Mouse (Mus musculus): ENCODE measurements at regions not wholly inside any gene's neighbourhood (a gene's known extent, or its start where the extent isn't known, plus 50 kb on each side); places are given as distances from the start of the nearest gene placed in this dataset.

DNA sequence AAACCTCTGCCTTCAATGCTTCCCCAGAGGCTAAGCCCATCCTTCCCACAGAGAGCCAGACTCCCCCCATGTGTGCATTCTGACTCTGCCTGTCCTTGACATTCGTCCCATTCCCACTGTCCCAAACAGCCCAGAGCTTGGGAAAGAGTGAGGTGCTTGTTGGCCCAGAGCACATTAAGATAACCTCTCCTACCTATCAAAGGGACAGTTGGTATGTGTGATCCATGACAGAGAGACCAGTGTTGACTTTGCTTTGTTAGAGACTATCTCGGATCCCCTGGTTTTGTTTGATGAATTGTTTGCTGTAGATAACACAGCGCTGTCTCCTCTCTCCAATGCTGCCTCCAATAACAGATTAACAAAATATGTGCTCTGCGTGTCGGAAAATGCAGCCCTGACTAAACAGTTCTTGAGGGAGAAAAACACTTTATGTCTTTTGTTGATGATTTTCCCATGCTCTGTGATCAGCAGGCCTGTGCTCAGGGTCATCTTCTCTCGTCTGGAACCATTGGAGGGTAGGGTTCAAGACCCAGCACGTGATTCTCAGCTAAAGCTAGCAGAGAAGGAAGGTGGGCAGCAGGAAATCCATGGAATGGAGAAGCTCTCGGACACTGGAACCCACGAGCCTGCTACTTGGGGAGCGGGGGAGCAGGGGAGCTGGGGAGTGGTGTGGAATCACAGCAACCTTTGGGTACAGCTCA, 217.2 kb upstream of the Clint1 start:
- TF ChIP-seq CTCF (IDR thresholded peaks at IDR 0.05; ENCODE audit: borderline replicate concordance, extremely low read depth, insufficient read depth, insufficient read length) (no peak), POLR2A (IDR thresholded peaks at IDR 0.05; ENCODE audit: borderline replicate concordance, extremely low read depth, insufficient read depth, insufficient read length, poor library complexity, severe bottlenecking) (no peak)

Measured in brain, embryonic 14.5 days (tissue).